Mouse (Mus musculus) limb, embryonic 14.5 days (tissue): ENCODE results near the gene Klra3. TPM values are rescaled to one million over a fixed set of nuclear protein-coding genes. Genes with fewer than 3 reads are reported as not detected.
"Not testable (repeated sequence)": the region's sequence is repeated elsewhere in the genome, so short reads cannot be mapped to it uniquely, and the experiment has no call there.

Source experiments
- ATAC-seq: fragments of 200-750 bp; cut with Nextera tagmentation; 2 replicates; pipeline ENCODE4 v1.8.0; 2017; ENCODE audit warnings: low read depth, moderate number of reproducible peaks, moderate TSS enrichment; ENCODE audit not compliant: low FRiP score
- DNase-seq: peaks from one replicate; pipeline ENCODE4 v3.0.0-alpha.2; 2015; ENCODE audit warnings: low spot score
- H3K27ac ChIP-seq: fragments of 300-500 bp; sonication (generic); replicated peaks from 2 replicates; pipeline ENCODE4 v1.5.1; 2014; ENCODE audit warnings: low read depth, mild to moderate bottlenecking, low read length, moderate library complexity, mixed read lengths
- H3K27me3 ChIP-seq: fragments of 300-500 bp; sonication (generic); 2 replicates; pipeline ENCODE4 v1.6.1; 2014; ENCODE audit warnings: low read length, mixed read lengths; ENCODE audit not compliant: control insufficient read depth, insufficient read depth
- H3K36me3 ChIP-seq: fragments of 300-500 bp; sonication (generic); 2 replicates; pipeline ENCODE4 v1.6.1; 2014; ENCODE audit warnings: mild to moderate bottlenecking, low read length, moderate library complexity, mixed read lengths; ENCODE audit not compliant: control insufficient read depth, insufficient read depth
- H3K4me1 ChIP-seq: fragments of 300-500 bp; sonication (generic); 2 replicates; pipeline ENCODE4 v1.6.1; 2014; ENCODE audit warnings: antibody characterized with exemption, low read length, mixed read lengths; ENCODE audit not compliant: control insufficient read depth, insufficient read depth
- H3K4me2 ChIP-seq: fragments of 300-500 bp; sonication (generic); replicated peaks from 2 replicates; pipeline ENCODE4 v1.6.1; 2014; ENCODE audit warnings: low read depth, mild to moderate bottlenecking, low read length, moderate library complexity; ENCODE audit not compliant: severe bottlenecking
- H3K4me3 ChIP-seq: fragments of 300-500 bp; sonication (generic); replicated peaks from 2 replicates; pipeline ENCODE4 v1.5.1; 2014; ENCODE audit warnings: low read length
- H3K9ac ChIP-seq: fragments of 300-500 bp; sonication (generic); 2 replicates; pipeline ENCODE4 v1.6.1; 2014; ENCODE audit warnings: mild to moderate bottlenecking, low read depth, low read length, moderate library complexity; ENCODE audit not compliant: severe bottlenecking
- H3K9me3 ChIP-seq: fragments of 300-500 bp; sonication (generic); 2 replicates; pipeline ENCODE4 v1.6.1; 2016; ENCODE audit warnings: low read length; ENCODE audit not compliant: control insufficient read depth
- POLR2A ChIP-seq: fragments of 200-500 bp; IDR thresholded peaks from 2 replicates; pipeline ENCODE4 v1.8.0; 2012; ENCODE audit warnings: inconsistent platforms, mild to moderate bottlenecking, moderate library complexity, borderline replicate concordance; ENCODE audit not compliant: insufficient read depth, insufficient read length; ENCODE audit errors: extremely low read depth
- WGBS: fragments of 180-500 bp; shearing (Covaris S2); extraction: QIAGEN DNeasy Blood & Tissue Kit; methylation state at CpG from one replicate; pipeline ENCODE4 v1.1.7; 2014; 5-methylcytosine and 5-hydroxymethylcytosine counted together
- polyA plus RNA-seq, 2 experiments: library from polyadenylated mRNA; depleted of rRNA in 1 of 2; stranded (reverse) in 1 of 2; unstranded in 1 of 2; fragments of >200 nt; fragmentation: Nextera tagmentation in 1 of 2; extraction: Ambion mirVana in 1 of 2; gene quantifications; 2 replicates each; pipeline versions ENCODE4 v1.2.1 to v1.2.3; 2012 to 2014

The Klra3 gene
- polyA plus RNA-seq, 2 experiments: not detected

- H3K9me3 ChIP-seq: no peaks in the 10 kb centered on the region
- no peaks in the 10 kb centered on the region for H3K36me3 ChIP-seq
- H3K4me1 ChIP-seq: no peaks in the 10 kb centered on the region
- H3K27ac ChIP-seq: no peak overlapping the region
- no peak for TF ChIP-seq POLR2A
- no peaks in the 10 kb centered on the region for H3K27me3 ChIP-seq
- DNase-seq: no peak
- no peak overlapping the region for H3K4me2 ChIP-seq
- H3K9ac ChIP-seq: no peak overlapping the region
- no peak overlapping the region for H3K4me3 ChIP-seq
- no peak for ATAC-seq
Measured at GRCm38 (mm10) chr6:130287984-130288649, 49.3 kb downstream of the Klra3 start.

GRCm38 (mm10) chr6:130281828-130282227 lies 55.5 kb downstream of the Klra3 start, which contains the start of gene Klra10:
Klra10 (minus strand) TSS chr6:130281928.
- H3K9me3 ChIP-seq, H3K27ac ChIP-seq, ATAC-seq, H3K4me2 ChIP-seq, H3K4me3 ChIP-seq, H3K27me3 ChIP-seq, H3K9ac ChIP-seq, H3K36me3 ChIP-seq, H3K4me1 ChIP-seq, DNase-seq: not testable (repeated sequence)
- 80% methylated on average over 1 of the region's 1 CpGs for WGBS

Other genes starting within 250 kb of the Klra3 start
- not detected in 2 replicates for gene Klra8, start 207.7 kb downstream of the Klra3 start, polyA plus RNA-seq (2012; rRNA removed)
- gene Klra8, start 207.7 kb downstream of the Klra3 start, polyA plus RNA-seq (2014; fragmentation: Nextera tagmentation; extraction: Ambion mirVana): not detected in 2 replicates
- gene Klra9, start 144.5 kb downstream of the Klra3 start, polyA plus RNA-seq (2012; rRNA removed): not detected in 2 replicates
- gene Klra9, start 144.5 kb downstream of the Klra3 start, polyA plus RNA-seq (2014; fragmentation: Nextera tagmentation; extraction: Ambion mirVana): not detected in 2 replicates
- not detected in 2 replicates for gene Klra7, start 104.3 kb downstream of the Klra3 start, polyA plus RNA-seq (2012; rRNA removed)
- not detected in 2 replicates for gene Klra7, start 104.3 kb downstream of the Klra3 start, polyA plus RNA-seq (2014; fragmentation: Nextera tagmentation; extraction: Ambion mirVana)
- gene Klra10, start 55.6 kb downstream of the Klra3 start, polyA plus RNA-seq (2012; rRNA removed): not detected in 2 replicates
- gene Klra10, start 55.6 kb downstream of the Klra3 start, polyA plus RNA-seq (2014; fragmentation: Nextera tagmentation; extraction: Ambion mirVana): not detected in 2 replicates
- not detected in 2 replicates for gene Klra1, start 49.3 kb upstream of the Klra3 start, polyA plus RNA-seq (2012; rRNA removed)
- not detected in 2 replicates for gene Klra1, start 49.3 kb upstream of the Klra3 start, polyA plus RNA-seq (2014; fragmentation: Nextera tagmentation; extraction: Ambion mirVana)